Mouse (Mus musculus) cerebellum, adult 11-12 months (tissue): ENCODE measurements around the gene Coq10b.

Experiments used
- DNase-seq: peaks from one replicate; pipeline ENCODE4 v3.0.0; 2022

The Coq10b gene

GRCm38 (mm10) chr1:55109066-55109766 lies 56.6 kb downstream of the Coq10b start:
- DNase-seq, result no peak
